In genomic region chr16:21636156-21636853, GRCm38 (mm10) we compare ENCODE assay signal across 13 mouse cellular contexts. TPM values are rescaled to one million over a fixed set of nuclear protein-coding genes. Genes with fewer than 3 reads are reported as not detected.
DNase-seq lines count a peak whose midpoint lies in the region; ATAC-seq lines count a peak whose summit lies in the region.
"Had no signal": no experiment of that assay in that cellular context is flagged by ENCODE, and none has a peak within 500 bp of the region (broad histone marks: within the 10 kb centered on the region; RNA-seq: fewer than 3 reads in every experiment).

No protein-coding gene starts in this region.

- 74% methylated on average over 5 of the region's 5 CpGs for WGBS in lung, embryonic 16.5 days
- 57% methylated on average over 5 of the region's 5 CpGs for WGBS in heart, embryonic 13.5 days

- H3K27me3 ChIP-seq in lung, embryonic 16.5 days (ENCODE audit: control insufficient read depth, insufficient read depth, low read depth, low read length) = no peaks in the 10 kb centered on the region
- no peaks in the 10 kb centered on the region for H3K27me3 ChIP-seq in heart, embryonic 13.5 days (replicated peaks)
- H3K27me3 ChIP-seq: midbrain, embryonic 13.5 days had no signal

- H3K36me3 ChIP-seq in lung, embryonic 16.5 days (ENCODE audit: control insufficient read depth, insufficient read depth, low read length) = no peaks in the 10 kb centered on the region
- 0 out of 2 replicates have a peak, but pooled peaks cover 4% of the 10 kb centered on the region for H3K36me3 ChIP-seq in heart, embryonic 13.5 days

- peak overlapping the region; percentile 34 for H3K27ac ChIP-seq in lung, embryonic 16.5 days (ENCODE audit: low read length)
- peak overlapping the region; percentile 83 for H3K27ac ChIP-seq in heart, embryonic 13.5 days (replicated peaks)
- H3K27ac ChIP-seq: liver, embryonic 14.5 days; midbrain, embryonic 13.5 days had no signal

- peak; percentile 61 for DNase-seq in adrenal gland, adult 8-10 months
- DNase-seq in adrenal gland, postnatal 4 days (ENCODE audit: low spot score in 2 of 2) = no peak
- DNase-seq in lung, adult 18-20 months = no peak
- DNase-seq in skeletal muscle tissue, adult 2 months (ENCODE audit: low read depth, low spot score) = peak; percentile 69
- DNase-seq in cerebellum, postnatal 36 days = no peak
- DNase-seq: kidney, adult 8-10 months had no signal

- H3K4me2 ChIP-seq in lung, embryonic 16.5 days (ENCODE audit: low read depth, low read length) = no peak overlapping the region
- no peak overlapping the region for H3K4me2 ChIP-seq in heart, embryonic 13.5 days
- H3K4me2 ChIP-seq: midbrain, embryonic 13.5 days had no signal

- no peak overlapping the region for H3K4me3 ChIP-seq in lung, embryonic 16.5 days (ENCODE audit: low read length)
- no peak overlapping the region for H3K4me3 ChIP-seq in heart, embryonic 13.5 days
- H3K4me3 ChIP-seq: midbrain, embryonic 13.5 days had no signal

- peaks cover 9% of the 10 kb centered on the region; the same call in 1 of the 2 replicates for H3K4me1 ChIP-seq in lung, embryonic 16.5 days (replicated peaks; ENCODE audit: control insufficient read depth, insufficient read depth, low read length)
- peaks cover 30% of the 10 kb centered on the region for H3K4me1 ChIP-seq in heart, embryonic 13.5 days
- H3K4me1 ChIP-seq: midbrain, embryonic 13.5 days had no signal

- H3K9ac ChIP-seq in lung, embryonic 16.5 days (ENCODE audit: low read length) = no peak overlapping the region
- no peak overlapping the region; the same call in 1 of the 2 replicates for H3K9ac ChIP-seq in heart, embryonic 13.5 days
- H3K9ac ChIP-seq: liver, embryonic 14.5 days; midbrain, embryonic 13.5 days had no signal

- no peaks in the 10 kb centered on the region for H3K9me3 ChIP-seq in lung, embryonic 16.5 days (ENCODE audit: control insufficient read depth, low read length)
- no peaks in the 10 kb centered on the region for H3K9me3 ChIP-seq in heart, embryonic 13.5 days
- H3K9me3 ChIP-seq: midbrain, embryonic 13.5 days had no signal

- peak; percentile 53 for ATAC-seq in lung, embryonic 16.5 days (ENCODE audit: low read depth)
- ATAC-seq in heart, embryonic 13.5 days (ENCODE audit: extremely low read depth, insufficient number of reproducible peaks, low FRiP score, low TSS enrichment) = no peak
- ATAC-seq in activated CD4-positive, CD25-positive, alpha-beta regulatory T cell, adult 4 months = no peak
- ATAC-seq: forebrain, embryonic 16.5 days; hindbrain, postnatal 0 days; midbrain, embryonic 13.5 days had no signal

RNA-seq across cellular contexts. Expression of gene 2510009E07Rik, which starts 58.2 kb away (rescaled TPM):
- 10 to 100 TPM; 19.6 to 26.0 (median 22.7) TPM for total RNA-seq in adrenal gland, adult 8-10 months (2022)
- total RNA-seq in adrenal gland, postnatal 4 days (2021) = 10 to 100 TPM; 30.1 to 32.8 TPM
- polyA plus RNA-seq in lung, embryonic 16.5 days (2015; fragmentation: Nextera tagmentation; extraction: Ambion mirVana) = 21.7 and 22.0 TPM in 2 replicates
- 19.3 and 19.5 TPM in 2 replicates for polyA plus RNA-seq in heart, embryonic 13.5 days (2015; fragmentation: Nextera tagmentation; extraction: Ambion mirVana)
- polyA plus RNA-seq in activated CD4-positive, CD25-positive, alpha-beta regulatory T cell, adult 4 months (2017; shearing (Covaris generic)) = 1 to 10 TPM; 1.5 to 2.4 TPM

Comparison
In these comparisons a context has a peak if more than half of its experiments do, and no peak if none do; other contexts are left out.
1. DNase-seq: peak in adrenal gland, adult 8-10 months (single experiment) and skeletal muscle tissue, adult 2 months (single experiment); none in adrenal gland, postnatal 4 days (0 of 2), lung, adult 18-20 months (0 of 2) and cerebellum, postnatal 36 days (0 of 2).